Comparison of ENCODE assay signal across 18 mouse cellular contexts in genomic region chr2:32940483-32940882, GRCm38 (mm10). TPM values are rescaled to one million over a fixed set of nuclear protein-coding genes. Genes with fewer than 3 reads are reported as not detected.
DNase-seq lines count a peak whose midpoint lies in the region; ATAC-seq and TF ChIP-seq lines count a peak whose summit lies in the region.
"Had no signal": no experiment of that assay in that cellular context is flagged by ENCODE, and none has a peak within 500 bp of the region (broad histone marks: within the 10 kb centered on the region; RNA-seq: fewer than 3 reads in every experiment).

No protein-coding gene starts in this region.

- TF ChIP-seq CTCF in intestine, postnatal 0 days (IDR thresholded peaks at IDR 0.05; ENCODE audit: low read depth): 0 out of 2 replicates have a peak, but pooled peaks have one; percentile 23
- TF ChIP-seq CTCF in liver, adult 2 months (IDR thresholded peaks at IDR 0.05; ENCODE audit: low read depth, low read length): peak; percentile 27; the same call in 1 of the 2 replicates
- TF ChIP-seq CTCF in liver, postnatal 0 days (IDR thresholded peaks at IDR 0.05; ENCODE audit: low read depth): no peak

- no peaks in the 10 kb centered on the region for H3K79me2 ChIP-seq in liver, adult 2 months (ENCODE audit: control insufficient read depth, insufficient read depth, low read length)

- no peak for TF ChIP-seq EP300 in liver, postnatal 0 days (IDR thresholded peaks at IDR 0.05; ENCODE audit: low read depth)

- H3K4me1 ChIP-seq in intestine, postnatal 0 days (replicated peaks; ENCODE audit: control insufficient read depth, insufficient read depth, low read length): no peaks in the 10 kb centered on the region
- H3K4me1 ChIP-seq in intestine, embryonic 15.5 days (replicated peaks): no peaks in the 10 kb centered on the region
- H3K4me1 ChIP-seq in liver, adult 2 months (ENCODE audit: control insufficient read depth, insufficient read depth, low read length): no peaks in the 10 kb centered on the region
- no peaks in the 10 kb centered on the region for H3K4me1 ChIP-seq in liver, postnatal 0 days (ENCODE audit: insufficient read depth)
- H3K4me1 ChIP-seq: embryonic facial prominence, embryonic 12.5 days; forebrain, embryonic 12.5 days; hindbrain, embryonic 13.5 days had no signal

- H3K27ac ChIP-seq in intestine, postnatal 0 days (ENCODE audit: low read depth, low read length): no peak overlapping the region
- H3K27ac ChIP-seq in intestine, embryonic 15.5 days: no peak overlapping the region
- no peak overlapping the region for H3K27ac ChIP-seq in liver, adult 2 months (replicated peaks; ENCODE audit: insufficient read depth, low read depth, low read length)
- H3K27ac ChIP-seq in liver, postnatal 0 days (ENCODE audit: low read depth): no peak overlapping the region
- H3K27ac ChIP-seq: embryonic facial prominence, embryonic 12.5 days; forebrain, embryonic 12.5 days; hindbrain, embryonic 13.5 days had no signal

- H3K4me3 ChIP-seq in intestine, postnatal 0 days (ENCODE audit: low read depth, low read length): no peak overlapping the region
- no peak overlapping the region for H3K4me3 ChIP-seq in intestine, embryonic 15.5 days (replicated peaks)
- no peak overlapping the region for H3K4me3 ChIP-seq in liver, adult 2 months (ENCODE audit: insufficient read depth, low read depth, low read length)
- no peak overlapping the region for H3K4me3 ChIP-seq in liver, postnatal 0 days (ENCODE audit: low read depth, low read length)
- H3K4me3 ChIP-seq: embryonic facial prominence, embryonic 12.5 days; forebrain, embryonic 12.5 days; hindbrain, embryonic 13.5 days had no signal

- H3K4me2 ChIP-seq in intestine, postnatal 0 days (replicated peaks; ENCODE audit: low read depth): no peak overlapping the region
- H3K4me2 ChIP-seq in intestine, embryonic 15.5 days (replicated peaks): no peak overlapping the region
- H3K4me2 ChIP-seq in liver, postnatal 0 days (ENCODE audit: low read depth, low read length): no peak overlapping the region
- H3K4me2 ChIP-seq: embryonic facial prominence, embryonic 12.5 days; forebrain, embryonic 12.5 days; hindbrain, embryonic 13.5 days had no signal

- ATAC-seq in intestine, postnatal 0 days: no peak
- ATAC-seq in intestine, embryonic 15.5 days: no peak
- no peak for ATAC-seq in liver, postnatal 0 days
- ATAC-seq in erythroblast, adult 5-6 weeks (replicated peaks; ENCODE audit: low FRiP score, poor library complexity, severe bottlenecking): no peak
- ATAC-seq: forebrain, embryonic 16.5 days; intestine, embryonic 16.5 days had no signal

- H3K36me3 ChIP-seq in intestine, postnatal 0 days (ENCODE audit: control insufficient read depth, insufficient read depth): peaks cover 40% of the 10 kb centered on the region
- H3K36me3 ChIP-seq in intestine, embryonic 15.5 days: peaks cover 17% of the 10 kb centered on the region
- peaks cover 9% of the 10 kb centered on the region; the same call in 1 of the 2 replicates for H3K36me3 ChIP-seq in liver, adult 2 months (ENCODE audit: control insufficient read depth, insufficient read depth, low read length)
- peaks cover 11% of the 10 kb centered on the region for H3K36me3 ChIP-seq in liver, postnatal 0 days (replicated peaks; ENCODE audit: insufficient read depth, low read length)

- 91% methylated on average over 4 of the region's 4 CpGs for WGBS in intestine, postnatal 0 days
- WGBS in intestine, embryonic 15.5 days: 91% methylated on average over 4 of the region's 4 CpGs
- WGBS in liver, adult 2 months: 97% methylated on average over 4 of the region's 4 CpGs
- 90% methylated on average over 4 of the region's 4 CpGs for WGBS in liver, postnatal 0 days (ENCODE audit: insufficient replicate concordance)

- no peak for DNase-seq in liver, adult 2 months (ENCODE audit: extremely low read depth, low read depth, low spot score)
- no peak for DNase-seq in liver, postnatal 0 days
- DNase-seq in R1 (ENCODE audit: low read depth, low spot score): peak; percentile 66
- DNase-seq: adrenal gland, postnatal 10 days; cerebellum, adult 11-12 months; cerebellum, adult 9-10 months; cerebellum, postnatal 25 days; gastrocnemius, postnatal 25 days; heart, postnatal 10 days; heart, postnatal 4 days had no signal

- no peaks in the 10 kb centered on the region for H3K9me3 ChIP-seq in intestine, postnatal 0 days (ENCODE audit: control insufficient read depth)
- H3K9me3 ChIP-seq in intestine, embryonic 15.5 days: no peaks in the 10 kb centered on the region
- H3K9me3 ChIP-seq in liver, postnatal 0 days (ENCODE audit: low read length): no peaks in the 10 kb centered on the region
- H3K9me3 ChIP-seq: embryonic facial prominence, embryonic 12.5 days; forebrain, embryonic 12.5 days; hindbrain, embryonic 13.5 days had no signal

- H3K27me3 ChIP-seq in intestine, postnatal 0 days (replicated peaks; ENCODE audit: control insufficient read depth, insufficient read depth, low read length): no peaks in the 10 kb centered on the region
- H3K27me3 ChIP-seq in intestine, embryonic 15.5 days (replicated peaks): no peaks in the 10 kb centered on the region
- no peaks in the 10 kb centered on the region for H3K27me3 ChIP-seq in liver, adult 2 months (ENCODE audit: control insufficient read depth, insufficient read depth, low read length)
- H3K27me3 ChIP-seq in liver, postnatal 0 days (ENCODE audit: insufficient read depth, low read length): no peaks in the 10 kb centered on the region
- H3K27me3 ChIP-seq: embryonic facial prominence, embryonic 12.5 days; forebrain, embryonic 12.5 days; hindbrain, embryonic 13.5 days had no signal

- H3K9ac ChIP-seq in intestine, postnatal 0 days (ENCODE audit: low read depth, low read length): no peak overlapping the region
- no peak overlapping the region for H3K9ac ChIP-seq in intestine, embryonic 15.5 days
- no peak overlapping the region for H3K9ac ChIP-seq in liver, adult 2 months (ENCODE audit: low read depth, low read length)
- no peak overlapping the region for H3K9ac ChIP-seq in liver, postnatal 0 days (replicated peaks)
- H3K9ac ChIP-seq: embryonic facial prominence, embryonic 12.5 days; forebrain, embryonic 12.5 days; hindbrain, embryonic 13.5 days had no signal

- TF ChIP-seq POLR2A in liver, adult 2 months (IDR thresholded peaks at IDR 0.05; ENCODE audit: extremely low read depth, insufficient read depth, low read length): no peak

RNA-seq across cellular contexts. Expression of gene Rpl12, which starts 20.9 kb away (rescaled TPM):
- polyA plus RNA-seq in intestine, postnatal 0 days (2015; fragmentation: Nextera tagmentation; extraction: Ambion mirVana): 90.6 and 103 TPM in 2 replicates
- 185 and 190 TPM in 2 replicates for polyA plus RNA-seq in intestine, embryonic 15.5 days (2015; fragmentation: Nextera tagmentation; extraction: Ambion mirVana)
- 473 and 515 TPM in 2 replicates for total RNA-seq in liver, adult 2 months (2014; rRNA removed)
- polyA plus RNA-seq in liver, adult 2 months (2012; rRNA removed): 134 and 158 TPM in 2 replicates
- polyA plus RNA-seq in liver, postnatal 0 days (2015; fragmentation: Nextera tagmentation; extraction: Ambion mirVana): 103 and 104 TPM in 2 replicates
- total RNA-seq in erythroblast, adult 5-6 weeks (2015; ENCODE audit: low replicate concordance): 305 and 430 TPM in 2 replicates
- 287 and 320 TPM in 2 replicates for total RNA-seq in erythroblast, adult 5-6 weeks (2017; ENCODE audit: low replicate concordance)

RNA-seq across cellular contexts. Expression of gene Lrsam1, which starts 20.9 kb away (rescaled TPM):
- polyA plus RNA-seq in intestine, postnatal 0 days (2015; fragmentation: Nextera tagmentation; extraction: Ambion mirVana): 4.3 and 4.4 TPM in 2 replicates
- polyA plus RNA-seq in intestine, embryonic 15.5 days (2015; fragmentation: Nextera tagmentation; extraction: Ambion mirVana): 7.2 and 7.7 TPM in 2 replicates
- 6.0 and 9.7 TPM in 2 replicates for total RNA-seq in liver, adult 2 months (2014; rRNA removed)
- polyA plus RNA-seq in liver, adult 2 months (2012; rRNA removed): 8.8 and 9.7 TPM in 2 replicates
- 1.3 and 1.6 TPM in 2 replicates for polyA plus RNA-seq in liver, postnatal 0 days (2015; fragmentation: Nextera tagmentation; extraction: Ambion mirVana)
- total RNA-seq in erythroblast, adult 5-6 weeks (2015; ENCODE audit: low replicate concordance): 3.1 and 6.5 TPM in 2 replicates
- 1.7 and 3.5 TPM in 2 replicates for total RNA-seq in erythroblast, adult 5-6 weeks (2017; ENCODE audit: low replicate concordance)

RNA-seq across cellular contexts. Expression of gene Slc2a8, which starts 41.4 kb away (rescaled TPM):
- polyA plus RNA-seq in intestine, postnatal 0 days (2015; fragmentation: Nextera tagmentation; extraction: Ambion mirVana): 48.7 and 50.2 TPM in 2 replicates
- 16.8 and 19.3 TPM in 2 replicates for polyA plus RNA-seq in intestine, embryonic 15.5 days (2015; fragmentation: Nextera tagmentation; extraction: Ambion mirVana)
- 7.9 and 9.4 TPM in 2 replicates for total RNA-seq in liver, adult 2 months (2014; rRNA removed)
- 59.4 and 66.1 TPM in 2 replicates for polyA plus RNA-seq in liver, adult 2 months (2012; rRNA removed)
- polyA plus RNA-seq in liver, postnatal 0 days (2015; fragmentation: Nextera tagmentation; extraction: Ambion mirVana): 11.7 and 11.8 TPM in 2 replicates
- 1.2 and 2.3 TPM in 2 replicates for total RNA-seq in erythroblast, adult 5-6 weeks (2015; ENCODE audit: low replicate concordance)
- total RNA-seq in erythroblast, adult 5-6 weeks (2017; ENCODE audit: low replicate concordance): 0.34 and 0.98 TPM in 2 replicates
